Mouse (Mus musculus) liver, embryonic 14.5 days (tissue): ENCODE results near the gene Pigv. TPM values are rescaled to one million over a fixed set of nuclear protein-coding genes. Genes with fewer than 3 reads are reported as not detected.

ENCODE experiments used
- ATAC-seq: fragments of 200-750 bp; cut with Nextera tagmentation; 2 replicates; pipeline ENCODE4 v1.8.0; 2017; ENCODE audit warnings: moderate number of reproducible peaks, mild to moderate bottlenecking, moderate library complexity; ENCODE audit not compliant: insufficient read depth
- DNase-seq, 3 experiments: peaks; one replicate each; pipeline ENCODE4 v3.0.0-alpha.2; 2012 to 2013; ENCODE audit warnings: low read depth in 3 of 3, low spot score in 3 of 3
- H3K27ac ChIP-seq: fragments of 300-500 bp; sonication (generic); 2 replicates; pipeline ENCODE4 v1.5.1; 2014; ENCODE audit warnings: moderate library complexity, mild to moderate bottlenecking, control low read depth, inconsistent platforms
- H3K27me3 ChIP-seq: fragments of 300-500 bp; sonication (generic); 2 replicates; pipeline ENCODE4 v1.6.1; 2014; ENCODE audit warnings: mild to moderate bottlenecking, low read length, moderate library complexity; ENCODE audit not compliant: control insufficient read depth, insufficient read depth
- H3K36me3 ChIP-seq: fragments of 300-500 bp; sonication (generic); replicated peaks from 2 replicates; pipeline ENCODE4 v1.6.1; 2014; ENCODE audit warnings: low read depth; ENCODE audit not compliant: control insufficient read depth, insufficient read depth
- H3K4me1 ChIP-seq, 2 experiments: fragments of 200-500 bp in 1 of 2; fragments of 300-500 bp in 1 of 2; sonication (generic) in 1 of 2; replicated peaks; 2 replicates each; pipeline ENCODE4 v1.6.1; 2012 to 2014; ENCODE audit warnings: antibody characterized with exemption in 1 of 2, inconsistent platforms in 1 of 2, low read length in 1 of 2; ENCODE audit not compliant: control insufficient read depth in 2 of 2, insufficient read depth in 2 of 2
- H3K4me2 ChIP-seq: fragments of 300-500 bp; sonication (generic); 2 replicates; pipeline ENCODE4 v1.6.1; 2014; ENCODE audit warnings: low read depth, mild to moderate bottlenecking, control low read depth, moderate library complexity
- H3K4me3 ChIP-seq, 2 experiments: fragments of 200-500 bp in 1 of 2; fragments of 300-500 bp in 1 of 2; sonication (generic) in 1 of 2; 2 replicates each; pipeline ENCODE4 v1.5.1; 2012 to 2014; ENCODE audit warnings: low read depth in 2 of 2, low read length in 2 of 2, mild to moderate bottlenecking in 2 of 2, control low read depth in 1 of 2, inconsistent platforms in 1 of 2, moderate library complexity in 1 of 2; ENCODE audit not compliant: insufficient read depth in 1 of 2
- H3K9ac ChIP-seq: fragments of 300-500 bp; sonication (generic); replicated peaks from 2 replicates; pipeline ENCODE4 v1.6.1; 2014; ENCODE audit warnings: mild to moderate bottlenecking, control low read depth, moderate library complexity
- H3K9me3 ChIP-seq: fragments of 300-500 bp; sonication (generic); 2 replicates; pipeline ENCODE4 v1.6.1; 2016; ENCODE audit warnings: low read length, mixed read lengths; ENCODE audit not compliant: control insufficient read depth
- CTCF ChIP-seq: IDR thresholded peaks from 2 replicates; pipeline ENCODE4 v1.5.1; 2016; ENCODE audit warnings: antibody characterized with exemption, low read depth, control low read depth
- EP300 ChIP-seq: IDR thresholded peaks from 2 replicates; pipeline ENCODE4 v1.6.1; 2016; ENCODE audit warnings: antibody characterized with exemption, low read depth
- WGBS: fragments of 180-500 bp; shearing (Covaris S2); extraction: QIAGEN DNeasy Blood & Tissue Kit; methylation state at CpG from one replicate; pipeline ENCODE4 v1.1.7; 2014; ENCODE audit not compliant: insufficient replicate concordance; 5-methylcytosine and 5-hydroxymethylcytosine counted together
- polyA plus RNA-seq, 2 experiments: library from polyadenylated mRNA; depleted of rRNA in 1 of 2; stranded (reverse) in 1 of 2; unstranded in 1 of 2; fragments of >200 nt; fragmentation: Nextera tagmentation in 1 of 2; extraction: Ambion mirVana in 1 of 2; gene quantifications; 2 replicates each; pipeline versions ENCODE4 v1.2.1 to v1.2.3; 2012 to 2014

Pigv gene
- polyA plus RNA-seq, 2 experiments = 3.1 to 3.3 TPM

GRCm38 (mm10) chr4:133626621-133627020, 45.8 kb downstream of the Pigv start:
- Histone ChIP-seq H3K9me3 (no peaks in the 10 kb centered on the region), H3K27me3 (no peaks in the 10 kb centered on the region), H3K36me3 (no peaks in the 10 kb centered on the region; the same call in 1 of the 2 replicates), H3K9ac (no peak overlapping the region), H3K4me3 (no peak overlapping the region), H3K27ac (no peak overlapping the region), H3K4me2 (no peak overlapping the region), H3K4me1 (peaks cover 15 to 21% of the 10 kb centered on the region in 2 experiments)
- no peak for DNase-seq
- ATAC-seq = no peak
- WGBS = 80% methylated on average over 9 of the region's 9 CpGs
- no peak for TF ChIP-seq EP300

- H3K9ac ChIP-seq = no peak overlapping the region
- no peak for DNase-seq
- H3K4me1 ChIP-seq = peaks cover 13 to 17% of the 10 kb centered on the region in 2 experiments
These were observed 46.2 kb downstream of the Pigv start for GRCm38 (mm10) chr4:133626221-133626620.

GRCm38 (mm10) chr4:133625621-133626071, 46.8 kb downstream of the Pigv start:
- H3K27me3 ChIP-seq = no peaks in the 10 kb centered on the region
- H3K4me1 ChIP-seq = peaks cover 13 to 15% of the 10 kb centered on the region in 2 experiments
- H3K36me3 ChIP-seq = no peaks in the 10 kb centered on the region; the same call in 1 of the 2 replicates
- H3K9ac ChIP-seq = peak overlapping the region; percentile 23; the same call in 1 of the 2 replicates
- DNase-seq (no peak), ATAC-seq (peak; percentile 18; the same call in 1 of the 2 replicates)
- TF ChIP-seq EP300 = no peak
- no peak for TF ChIP-seq CTCF
- 25% methylated on average over 11 of the region's 11 CpGs for WGBS
- peak overlapping the region; percentile 19 for H3K27ac ChIP-seq
- no peaks in the 10 kb centered on the region for H3K9me3 ChIP-seq
- H3K4me3 ChIP-seq = no peak overlapping the region
- H3K4me2 ChIP-seq = no peak overlapping the region

More at GRCm38 (mm10) chr4:133626221-133626620, 46.2 kb downstream of the Pigv start:
- Histone ChIP-seq H3K4me3 (no peak overlapping the region), H3K36me3 (no peaks in the 10 kb centered on the region; the same call in 1 of the 2 replicates), H3K9me3 (no peaks in the 10 kb centered on the region), H3K4me2 (no peak overlapping the region), H3K27ac (peak overlapping the region; percentile 19; the same call in 1 of the 2 replicates), H3K27me3 (no peaks in the 10 kb centered on the region)
- no peak for ATAC-seq
- TF ChIP-seq EP300 (no peak), CTCF (no peak)
- WGBS = 49% methylated on average over 5 of the region's 5 CpGs

GRCm38 (mm10) chr4:133624830-133625229, 47.6 kb downstream of the Pigv start:
- Histone ChIP-seq H3K27ac (no peak overlapping the region), H3K4me1 (peaks cover 13 to 20% of the 10 kb centered on the region in 2 experiments), H3K4me3 (no peak overlapping the region), H3K9ac (no peak overlapping the region), H3K9me3 (no peaks in the 10 kb centered on the region), H3K4me2 (no peak overlapping the region), H3K36me3 (no peaks in the 10 kb centered on the region; the same call in 1 of the 2 replicates), H3K27me3 (no peaks in the 10 kb centered on the region)
- peak; percentile 69 for TF ChIP-seq EP300
- no peak for TF ChIP-seq CTCF
- DNase-seq (peak in 1 of 3 experiments; percentile 59), ATAC-seq (peak; percentile 77; the same call in 1 of the 2 replicates)
- 30% methylated on average over 7 of the region's 7 CpGs for WGBS

- Histone ChIP-seq H3K4me3 (no peak overlapping the region), H3K36me3 (no peaks in the 10 kb centered on the region; the same call in 1 of the 2 replicates), H3K9ac (no peak overlapping the region), H3K9me3 (no peaks in the 10 kb centered on the region), H3K27ac (no peak overlapping the region), H3K4me2 (no peak overlapping the region), H3K4me1 (peaks cover 13 to 21% of the 10 kb centered on the region in 2 experiments), H3K27me3 (no peaks in the 10 kb centered on the region)
- WGBS = 50% methylated on average over 10 of the region's 11 CpGs
- ATAC-seq = no peak
- TF ChIP-seq CTCF (no peak), EP300 (no peak)
- DNase-seq = no peak
These were observed 50.2 kb downstream of the Pigv start for GRCm38 (mm10) chr4:133622161-133622695.
